Mouse (Mus musculus) E14TG2a.4 (cell line): ENCODE results near the gene Mef2a.

Experiments
- CTCF ChIP-seq: conservative IDR thresholded peaks from 2 replicates; pipeline ENCODE4 v1.5.1; 2014; ENCODE audit warnings: low read length
- NANOG ChIP-seq: IDR thresholded peaks from 2 replicates; pipeline ENCODE4 v1.6.1; 2014; ENCODE audit warnings: borderline replicate concordance, low read length, mixed read lengths
- POU5F1 ChIP-seq: IDR thresholded peaks from 2 replicates; pipeline ENCODE4 v1.6.1; 2014; ENCODE audit warnings: low read length, borderline replicate concordance

- no peak for TF ChIP-seq CTCF
- no peak for TF ChIP-seq POU5F1
- TF ChIP-seq NANOG = no peak
Measured at GRCm38 (mm10) chr7:67213589-67213988, 159.1 kb downstream of the Mef2a start.
